Mouse (Mus musculus) monocyte, adult 5-6 weeks (primary cell): Measurements from ENCODE around the gene Rbm39. TPM values are rescaled to one million over a fixed set of nuclear protein-coding genes. Genes with fewer than 3 reads are reported as not detected.

Experiments used
- ATAC-seq: fragments of 153-309, 156-312 bp; replicated peaks from 2 replicates; pipeline ENCODE4 v1.8.0; 2017; ENCODE audit warnings: mild to moderate bottlenecking; ENCODE audit not compliant: low TSS enrichment, insufficient number of reproducible peaks, severe bottlenecking, poor library complexity, low FRiP score
- total RNA-seq: library from RNA; stranded (forward); fragments of 200-1000, 200-491, 200-594 nt; gene quantifications from 3 replicates; pipeline ENCODE4 v1.2.3, GENCODE M21; 2017

The Rbm39 gene
- 1,407 to 1,708 TPM (median 1,696 TPM) in 3 replicates for total RNA-seq

DNA sequence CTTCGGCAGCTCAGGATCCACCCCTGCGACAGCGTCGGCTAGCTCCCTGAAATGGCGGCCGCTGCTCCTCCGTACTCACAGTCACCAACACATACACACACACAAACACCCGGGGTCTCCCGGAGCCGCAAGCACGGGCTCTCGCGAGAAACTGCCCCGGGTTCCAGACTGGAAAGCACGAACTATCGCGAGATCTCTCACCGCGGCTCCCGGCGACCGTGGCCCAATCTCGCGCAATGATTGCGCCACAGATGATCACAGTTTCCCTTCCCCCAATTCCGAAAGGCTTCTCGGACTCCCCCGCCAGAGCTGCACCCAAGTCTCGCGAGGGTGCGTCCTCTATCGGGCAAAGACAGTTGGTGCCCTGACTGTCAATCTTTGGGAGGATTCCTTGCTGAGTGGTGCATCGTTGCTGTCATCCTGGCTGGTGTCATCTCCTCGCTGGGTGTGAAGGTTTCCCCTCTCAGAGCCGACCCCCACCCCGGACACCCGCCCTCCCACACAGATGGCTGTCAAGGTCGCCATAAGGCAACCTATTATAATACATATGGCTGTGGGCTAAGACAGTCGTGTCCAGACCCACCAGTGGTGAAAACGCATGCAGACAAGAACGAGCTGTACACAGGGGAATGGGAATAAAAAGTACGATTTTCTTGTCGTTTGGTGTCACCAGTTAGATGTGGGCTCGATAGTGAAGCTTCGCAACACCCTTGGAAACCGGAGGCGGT, at the start of gene Rbm39:
Gene Rbm39, minus strand, starts transcription at position 145 of the 728 bp plus-strand sequence.
- ATAC-seq: peak; percentile 93

- no peak for ATAC-seq
Measured at GRCm38 (mm10) chr2:156229171-156229570, 49.1 kb upstream of the Rbm39 start.

GRCm38 (mm10) chr2:156227689-156228088, 47.7 kb upstream of the Rbm39 start:
- ATAC-seq: no peak

DNA sequence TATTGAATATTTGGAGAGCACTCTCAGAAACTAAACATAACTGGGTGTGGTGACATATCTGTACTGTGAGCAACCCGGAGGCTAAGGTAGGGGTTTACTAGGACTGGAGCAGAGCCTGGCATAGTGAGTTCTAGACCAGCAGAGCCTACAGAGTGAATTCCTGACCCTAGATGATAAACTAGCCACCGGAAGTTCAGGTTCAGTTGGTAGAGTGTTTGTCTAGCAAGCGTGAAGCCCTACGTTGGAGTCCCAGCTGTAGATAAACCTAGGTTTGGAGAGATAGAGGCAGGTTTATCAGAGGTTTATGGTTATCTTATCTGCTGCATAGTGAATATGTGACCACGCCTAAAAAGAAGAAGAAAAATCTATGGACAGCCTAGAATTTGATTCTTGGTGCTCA, 44.0 kb upstream of the Rbm39 start:
- no peak for ATAC-seq

GRCm38 (mm10) chr2:156222100-156222499, 42.1 kb upstream of the Rbm39 start:
- ATAC-seq: no peak

DNA sequence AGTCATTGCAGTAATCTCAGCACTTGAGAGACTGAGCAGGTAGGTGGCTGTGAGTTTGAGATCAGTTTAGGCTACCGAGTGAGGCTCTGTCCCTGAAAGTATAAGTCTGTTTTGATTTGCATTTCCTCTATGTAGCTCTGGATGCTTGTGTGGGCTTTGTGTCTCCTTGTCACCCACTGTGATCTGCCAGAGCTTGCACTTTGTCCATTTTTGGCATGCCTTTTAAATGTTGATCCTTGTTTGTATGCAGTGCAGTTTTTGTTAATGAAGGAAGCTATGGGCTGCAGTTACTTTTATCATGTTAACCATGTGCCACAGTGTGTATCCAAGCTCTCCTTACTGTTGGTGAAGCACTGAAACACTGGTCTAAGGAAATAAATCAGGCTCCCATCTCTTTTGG, 37.7 kb upstream of the Rbm39 start:
- ATAC-seq: no peak

DNA sequence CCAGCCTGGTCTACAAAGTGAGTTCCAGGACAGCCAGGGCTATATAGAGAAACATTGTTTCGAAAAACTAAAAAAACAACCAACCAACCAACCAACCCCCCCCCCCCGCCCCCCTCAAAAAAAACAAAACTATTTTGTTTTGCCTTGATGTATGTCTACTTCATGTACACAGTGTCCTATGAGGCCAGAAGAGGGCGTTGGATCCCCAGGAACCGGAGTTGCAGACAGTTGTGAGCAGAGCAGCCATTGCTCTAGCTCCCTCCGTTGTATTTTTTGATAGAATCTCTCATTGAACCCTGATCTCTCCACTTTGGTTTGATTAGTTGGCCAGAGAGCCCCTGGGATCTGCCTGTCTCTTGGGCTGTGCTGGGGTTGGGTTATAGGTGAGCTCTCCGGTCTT, 23.9 kb upstream of the Rbm39 start:
- no peak for ATAC-seq

DNA sequence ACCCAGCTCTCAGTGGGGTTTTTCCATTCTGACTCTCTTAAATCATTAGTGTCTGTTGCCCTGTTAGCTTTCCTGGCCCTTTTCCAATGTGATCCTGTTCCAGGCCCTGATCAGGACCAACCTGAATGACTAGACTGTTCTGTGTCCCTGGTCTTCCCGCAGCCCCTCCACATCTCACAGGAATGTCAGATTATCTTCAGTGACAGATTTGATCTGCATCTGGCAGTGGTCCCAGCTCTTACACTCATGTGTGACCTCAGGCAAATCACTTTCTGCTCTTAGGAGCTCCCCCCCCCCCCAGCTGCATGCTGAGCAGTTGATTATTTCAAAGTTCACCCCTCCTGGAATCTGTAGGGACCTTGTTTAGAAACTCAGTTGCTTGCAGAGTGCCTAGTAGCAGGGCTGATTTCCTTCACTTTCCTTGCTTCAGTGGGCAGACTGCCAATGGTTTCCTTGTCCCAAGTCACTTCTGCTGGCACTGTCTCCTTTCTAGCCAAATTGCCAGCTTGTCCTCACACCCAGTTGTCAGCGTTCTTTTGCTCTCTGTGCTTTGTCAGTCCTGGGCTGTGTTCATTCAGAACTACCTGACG, 22.9 kb upstream of the Rbm39 start:
- ATAC-seq: no peak

GRCm38 (mm10) chr2:156201486-156201885, 21.4 kb upstream of the Rbm39 start:
- ATAC-seq: no peak

DNA sequence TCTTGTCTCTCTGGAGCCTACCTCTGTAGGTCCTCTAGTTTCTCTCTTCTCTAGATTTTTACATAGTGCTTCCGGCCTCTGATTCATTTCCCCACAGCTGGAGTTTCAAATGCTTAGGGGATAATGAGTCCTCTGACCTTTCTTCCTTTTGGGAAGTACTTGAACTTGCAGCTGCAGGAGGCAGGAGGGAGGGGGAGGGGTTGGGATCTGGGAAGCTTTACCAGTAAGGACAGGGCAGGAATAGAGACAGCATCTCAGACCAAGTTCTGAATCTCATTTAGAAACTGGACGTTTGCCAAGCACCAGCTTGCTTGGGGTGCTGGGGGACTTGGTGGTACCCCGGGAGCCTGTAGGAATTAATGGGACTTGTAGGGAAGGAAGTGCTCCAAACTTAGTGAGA, 19.9 kb upstream of the Rbm39 start:
- no peak for ATAC-seq

GRCm38 (mm10) chr2:156197129-156197911, 17.3 kb upstream of the Rbm39 start:
- no peak for ATAC-seq

DNA sequence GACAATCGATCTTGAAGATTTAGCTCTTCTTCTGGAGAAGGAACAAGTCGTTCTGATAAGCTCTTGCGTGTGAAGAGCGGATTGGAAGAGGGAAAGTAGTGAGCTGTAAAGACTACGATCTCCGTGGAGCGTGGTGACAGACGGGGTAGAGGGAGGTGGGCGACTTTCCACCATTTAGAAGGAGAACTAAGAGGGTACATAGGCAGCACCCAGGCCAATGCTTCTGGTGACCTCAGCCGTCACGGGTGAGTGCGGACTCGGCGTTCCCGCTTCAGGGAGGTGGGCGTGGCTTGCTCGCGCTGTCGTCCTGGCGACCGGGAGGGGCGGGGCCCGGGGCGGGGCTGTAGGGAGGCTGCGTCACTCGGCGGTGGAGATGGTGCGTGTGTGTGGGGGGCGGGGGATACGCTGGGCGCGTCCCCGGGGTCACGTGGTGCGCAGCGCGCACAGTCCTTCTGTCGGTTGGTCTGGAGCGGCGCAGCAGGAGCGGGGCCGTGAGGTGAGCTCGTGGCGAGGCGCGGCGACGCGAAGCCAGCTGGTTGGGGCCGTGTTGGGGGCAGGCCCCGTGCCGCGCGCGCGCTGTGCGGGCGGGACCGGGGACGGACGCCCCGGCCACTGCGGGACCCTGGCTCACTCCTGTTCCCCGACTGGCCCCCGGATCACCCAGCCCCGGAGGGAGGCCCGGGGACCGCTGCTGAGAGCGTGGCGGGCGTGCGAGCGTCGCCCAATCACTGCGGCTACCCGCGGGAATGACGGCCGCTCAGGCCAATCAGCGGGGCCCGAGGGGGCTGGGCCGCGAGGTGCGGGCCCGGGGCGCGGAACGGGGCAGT, 16.5 kb upstream of the Rbm39 start, which contains the start of gene Phf20:
Gene Phf20, plus strand, starts transcription at position 165 of the 827 bp plus-strand sequence.
- peak; percentile 92 for ATAC-seq

DNA sequence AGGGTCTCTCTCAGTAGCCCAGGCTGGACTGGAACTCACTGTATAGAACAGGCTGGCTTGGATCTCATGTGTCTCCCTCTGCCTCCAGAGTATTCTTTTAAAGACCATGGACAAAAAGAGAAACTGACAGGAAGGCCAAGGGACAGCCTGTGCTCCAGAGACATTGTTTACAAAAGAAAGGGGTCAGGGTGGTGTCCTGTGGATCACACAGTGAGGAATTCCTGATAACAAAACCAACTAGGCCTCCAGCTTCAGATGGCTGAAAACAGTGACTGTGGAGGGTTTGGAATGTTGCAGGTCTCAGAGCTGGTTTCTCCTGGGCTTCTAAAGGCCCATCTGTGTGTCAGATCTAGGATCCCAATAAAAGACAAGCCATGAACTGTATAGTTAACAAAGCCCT, 14.5 kb upstream of the Rbm39 start:
- no peak for ATAC-seq

- ATAC-seq: no peak
Measured at GRCm38 (mm10) chr2:156193066-156193862, 13.2 kb upstream of the Rbm39 start.

- no peak for ATAC-seq
Measured at GRCm38 (mm10) chr2:156192068-156192467, 12.0 kb upstream of the Rbm39 start.

DNA sequence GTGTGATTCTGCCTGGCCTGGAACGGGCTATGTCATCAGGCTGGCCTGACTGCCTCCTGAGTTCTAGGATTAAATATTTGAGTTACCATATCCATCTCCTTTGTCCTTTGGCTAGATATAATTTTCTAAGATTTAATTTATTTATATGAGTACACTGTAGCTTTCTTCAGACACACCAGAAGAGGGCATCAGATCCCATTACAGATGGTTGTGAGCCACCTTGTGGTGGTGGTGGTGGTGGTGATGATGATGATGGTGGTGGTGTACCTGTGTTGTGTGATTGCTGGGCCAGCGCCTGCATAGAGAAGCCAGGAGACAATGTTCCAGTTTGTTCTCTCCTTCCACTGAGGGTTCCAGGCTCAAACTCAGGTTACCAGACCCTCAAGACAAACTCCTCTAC, 11.5 kb upstream of the Rbm39 start:
- no peak for ATAC-seq

DNA sequence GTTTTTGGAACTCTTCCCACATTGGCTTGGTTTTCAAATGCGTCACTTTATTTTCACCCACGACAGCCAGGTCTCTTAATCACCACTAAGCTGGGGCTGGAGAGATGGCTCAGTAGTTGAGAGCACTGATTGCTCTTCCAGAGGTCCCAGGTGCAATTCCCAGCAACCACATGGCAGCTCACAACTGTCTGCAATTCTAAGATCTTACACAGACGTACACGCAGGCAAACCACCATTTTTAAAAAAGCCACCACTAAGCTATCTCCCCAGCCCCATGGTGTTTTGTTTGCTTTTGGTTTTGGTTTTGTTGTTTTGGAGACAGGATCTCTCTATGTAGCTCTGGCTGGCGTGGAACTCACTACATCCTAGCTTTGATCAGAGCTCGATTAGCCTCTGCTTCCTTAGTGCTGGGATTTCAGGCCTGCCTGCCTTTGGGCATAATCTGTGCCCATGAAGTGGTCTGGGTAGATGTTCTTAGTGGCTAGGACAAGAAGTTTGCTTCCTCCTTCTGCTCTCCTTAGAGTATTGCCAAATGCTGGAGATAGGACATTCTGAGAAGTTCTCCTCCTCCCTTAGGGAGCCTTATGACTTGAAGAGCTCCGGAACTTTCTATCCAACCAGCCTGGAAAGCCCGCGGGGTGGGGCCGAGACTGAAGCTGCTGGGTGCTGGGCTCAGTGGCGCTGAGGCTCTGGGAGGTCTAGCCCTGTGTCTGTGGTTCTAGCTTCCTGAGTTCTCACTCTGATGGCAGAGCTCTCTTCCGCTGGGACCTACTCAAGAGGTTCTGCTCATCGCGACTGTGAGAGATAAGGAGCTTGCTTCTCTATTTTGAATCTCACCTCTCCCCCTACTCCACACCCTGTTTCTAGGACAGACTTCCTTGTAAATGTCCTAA, 10.2 kb upstream of the Rbm39 start:
- peak; percentile 81 for ATAC-seq
